Mouse (Mus musculus) erythroblast, embryonic 14.5 days (primary cell): Measurements from ENCODE around the gene Ruvbl2. TPM values are rescaled to one million over a fixed set of nuclear protein-coding genes. Genes with fewer than 3 reads are reported as not detected.
"Not testable (repeated sequence)": the region's sequence is repeated elsewhere in the genome, so short reads cannot be mapped to it uniquely, and the experiment has no call there.

Experiments
- H3K27me3 ChIP-seq: 2 replicates; pipeline ENCODE4 v1.6.1; 2012; ENCODE audit warnings: inconsistent platforms; ENCODE audit not compliant: control insufficient read depth
- H3K36me3 ChIP-seq: 2 replicates; pipeline ENCODE4 v1.6.1; 2012; ENCODE audit warnings: mild to moderate bottlenecking, inconsistent platforms; ENCODE audit not compliant: control insufficient read depth
- H3K4me1 ChIP-seq: 2 replicates; pipeline ENCODE4 v1.6.1; 2012; ENCODE audit warnings: inconsistent platforms; ENCODE audit not compliant: control insufficient read depth
- H3K4me3 ChIP-seq: replicated peaks from 2 replicates; pipeline ENCODE3; 2012; ENCODE audit warnings: moderate library complexity, mild to moderate bottlenecking, inconsistent platforms
- H3K9me3 ChIP-seq: 2 replicates; pipeline ENCODE4 v1.6.1; 2012; ENCODE audit warnings: low read length, inconsistent platforms, mixed read lengths; ENCODE audit not compliant: control insufficient read depth
- GATA1 ChIP-seq: IDR thresholded peaks from 2 replicates; pipeline ENCODE4 v1.6.1; 2012; ENCODE audit warnings: low read length, inconsistent platforms, mixed read lengths
- TAL1 ChIP-seq: IDR thresholded peaks from 3 replicates; pipeline ENCODE4 v1.6.1; 2012; ENCODE audit warnings: low read length, inconsistent platforms, mixed read lengths
- polyA plus RNA-seq: library from polyadenylated mRNA; stranded (reverse); fragments of >175 nt; gene quantifications from 2 replicates; pipeline ENCODE4 v1.2.3, GENCODE M21; 2012

Gene Ruvbl2
- polyA plus RNA-seq, 1 experiment = 15.2 TPM

DNA sequence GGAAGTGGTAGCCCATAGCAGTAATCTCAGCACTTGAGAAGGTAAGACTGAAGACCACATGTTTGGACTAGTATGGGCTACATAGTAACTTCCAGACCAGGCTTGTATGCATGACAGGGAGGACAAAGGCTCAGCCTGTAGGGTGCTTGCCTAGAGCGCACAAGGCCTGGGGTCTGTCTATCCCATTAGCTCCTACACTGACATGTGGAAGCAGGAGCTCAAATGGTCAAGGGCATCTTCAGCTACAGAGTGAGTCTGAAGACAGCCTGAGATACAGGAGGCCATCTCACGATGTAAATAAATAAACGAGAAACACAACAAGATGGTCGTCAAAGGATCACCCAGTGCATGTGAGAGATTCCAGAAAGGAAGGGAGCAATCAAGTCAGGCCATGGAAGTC is 24.4 kb upstream of the Ruvbl2 start:
- peaks cover 75% of the 10 kb centered on the region for H3K4me1 ChIP-seq
- H3K9me3 ChIP-seq = no peaks in the 10 kb centered on the region
- peaks cover 74% of the 10 kb centered on the region for H3K36me3 ChIP-seq
- no peak overlapping the region for H3K4me3 ChIP-seq
- no peak for TF ChIP-seq TAL1
- no peak for TF ChIP-seq GATA1
- H3K27me3 ChIP-seq = no peaks in the 10 kb centered on the region

DNA sequence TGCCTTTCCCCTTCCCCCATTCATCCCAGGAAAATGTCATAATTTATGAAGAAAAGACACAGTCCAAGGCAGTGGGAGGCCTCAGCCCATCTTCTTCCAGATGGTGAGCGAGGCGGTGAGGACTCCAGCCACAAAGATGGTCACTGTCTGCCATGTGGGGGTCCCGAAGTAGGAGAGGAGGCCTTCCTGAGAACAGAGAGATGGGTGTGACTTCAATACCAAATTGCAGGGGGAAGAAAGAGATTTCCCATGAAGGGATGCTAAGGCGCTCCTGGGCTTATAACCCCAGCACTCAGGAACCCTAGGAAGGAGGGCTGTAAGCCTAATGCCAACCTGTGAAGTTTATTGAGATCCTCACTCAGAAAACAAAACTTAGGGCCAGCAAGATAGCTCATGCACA is 23.9 kb upstream of the Ruvbl2 start:
- peaks cover 79% of the 10 kb centered on the region for H3K36me3 ChIP-seq
- TF ChIP-seq TAL1 (no peak), GATA1 (no peak)

DNA sequence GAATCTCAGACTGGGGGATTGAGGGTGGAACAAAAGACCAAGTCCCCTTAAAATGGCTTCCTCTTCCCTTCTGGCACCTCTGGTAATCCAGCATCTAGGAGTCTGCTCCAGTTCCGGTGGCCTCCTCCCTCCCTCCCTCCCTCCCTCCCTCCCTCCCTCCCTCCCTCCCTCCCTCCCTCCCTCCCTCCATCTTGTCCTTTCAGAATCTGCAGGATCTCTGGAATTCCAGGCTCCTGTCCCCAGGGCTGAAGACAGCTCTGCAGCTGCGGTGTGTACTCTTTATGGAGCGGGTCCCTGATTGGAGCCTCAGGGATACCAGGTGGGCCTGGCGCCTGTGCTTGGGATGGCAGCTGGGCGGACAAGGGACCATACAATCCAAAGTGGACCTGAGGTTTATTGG is 23.4 kb upstream of the Ruvbl2 start:
- H3K4me3 ChIP-seq = peak overlapping the region; percentile 65
- TF ChIP-seq GATA1 (no peak), TAL1 (no peak)
- no peaks in the 10 kb centered on the region for H3K27me3 ChIP-seq
- peaks cover 84% of the 10 kb centered on the region for H3K36me3 ChIP-seq
- peaks cover 76% of the 10 kb centered on the region for H3K4me1 ChIP-seq
- H3K9me3 ChIP-seq = no peaks in the 10 kb centered on the region

More for the DNA sequence above, 23.9 kb upstream of the Ruvbl2 start:
- peak overlapping the region; percentile 65 for H3K4me3 ChIP-seq
- H3K9me3 ChIP-seq = no peaks in the 10 kb centered on the region
- H3K27me3 ChIP-seq = no peaks in the 10 kb centered on the region
- peaks cover 75% of the 10 kb centered on the region for H3K4me1 ChIP-seq

DNA sequence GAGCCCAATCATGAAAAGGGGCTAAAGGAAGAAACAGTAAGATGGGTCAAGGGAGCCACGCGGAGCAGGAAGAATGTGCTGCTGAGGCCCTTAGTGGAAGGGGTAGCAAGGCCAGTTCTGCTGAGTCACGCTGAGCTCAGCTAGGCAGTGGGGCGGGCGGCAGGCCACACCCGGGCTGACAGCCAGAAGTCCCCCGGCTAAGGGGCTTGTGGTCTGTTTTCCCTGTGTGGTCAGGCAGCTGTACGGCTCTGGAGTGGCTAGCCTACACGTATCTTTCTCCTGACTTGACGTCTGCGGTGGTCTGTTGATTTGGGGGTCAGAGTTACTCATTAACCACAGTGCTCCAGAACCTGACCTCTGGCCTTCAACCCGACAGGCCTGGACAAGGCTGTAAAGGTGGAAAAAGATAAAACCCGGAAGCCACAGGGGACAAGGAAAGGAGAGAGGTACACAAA is 23.0 kb upstream of the Ruvbl2 start:
- H3K27me3 ChIP-seq = no peaks in the 10 kb centered on the region
- H3K9me3 ChIP-seq = no peaks in the 10 kb centered on the region
- TF ChIP-seq GATA1 = no peak
- no peak for TF ChIP-seq TAL1
- peak overlapping the region; percentile 65 for H3K4me3 ChIP-seq
- peaks cover 76% of the 10 kb centered on the region for H3K4me1 ChIP-seq
- peaks cover 88% of the 10 kb centered on the region for H3K36me3 ChIP-seq

DNA sequence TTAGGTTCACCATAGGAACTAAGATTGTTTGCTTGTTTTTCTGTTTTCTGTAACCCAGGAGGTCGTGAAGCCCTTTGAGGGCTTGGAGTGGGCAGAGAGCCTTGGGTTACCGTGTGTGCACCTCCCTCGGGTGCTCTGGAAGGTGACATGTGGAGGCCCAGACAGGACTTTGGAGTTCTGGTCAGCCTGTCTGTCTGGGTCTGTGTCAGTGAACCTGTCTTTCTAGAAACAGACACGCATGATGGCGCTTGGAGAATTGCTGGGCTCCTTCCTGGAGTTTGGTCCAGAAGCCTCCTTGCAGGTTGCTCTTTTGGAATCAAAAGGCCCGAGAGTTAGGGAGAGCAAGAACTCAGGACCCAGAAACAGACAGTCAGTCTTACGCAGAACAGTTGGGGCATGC is 22.5 kb upstream of the Ruvbl2 start:
- H3K9me3 ChIP-seq = no peaks in the 10 kb centered on the region
- H3K36me3 ChIP-seq = peaks cover 84% of the 10 kb centered on the region
- peak overlapping the region; percentile 65 for H3K4me3 ChIP-seq
- no peaks in the 10 kb centered on the region for H3K27me3 ChIP-seq
- TF ChIP-seq GATA1 = no peak
- H3K4me1 ChIP-seq = peaks cover 72% of the 10 kb centered on the region

DNA sequence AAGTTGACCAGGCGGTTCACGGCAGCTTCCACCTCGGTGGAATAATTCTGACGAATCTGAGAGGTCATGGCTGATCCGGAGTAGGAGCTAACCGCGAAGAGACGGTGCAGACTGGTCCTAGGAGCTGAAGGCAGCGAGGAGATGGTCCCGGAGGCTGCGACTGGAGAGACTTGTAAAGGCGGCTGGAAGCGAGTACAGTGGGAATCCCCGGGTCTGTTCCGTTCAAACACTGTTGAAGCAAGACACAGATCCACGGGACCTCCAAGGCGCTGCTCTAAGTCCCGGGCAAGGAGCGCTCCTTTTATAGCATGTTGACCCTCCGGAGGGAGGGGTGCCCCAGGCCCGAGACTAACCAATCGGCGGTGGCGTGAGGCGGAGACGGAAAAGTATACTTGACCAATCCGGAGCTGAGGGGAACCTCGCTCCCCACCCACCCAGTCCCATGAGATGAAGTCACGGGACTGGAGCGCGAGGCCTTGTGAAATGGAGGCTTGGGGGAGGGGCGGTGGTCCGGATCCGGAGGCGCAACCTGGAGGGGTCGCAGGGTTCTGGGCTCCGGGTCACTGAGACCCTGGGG is 21.8 kb upstream of the Ruvbl2 start, which contains the start of gene Ftl1:
Ftl1 (minus strand) TSS at position 321 of the 577 bp plus-strand sequence.
- peak within 1 kb of the TSS; percentile 78 for H3K4me3 ChIP-seq
- not testable (repeated sequence) for H3K27me3 ChIP-seq, H3K9me3 ChIP-seq
- peaks cover 83% of the 10 kb centered on the region for H3K36me3 ChIP-seq
- peaks cover 65% of the 10 kb centered on the region for H3K4me1 ChIP-seq

DNA sequence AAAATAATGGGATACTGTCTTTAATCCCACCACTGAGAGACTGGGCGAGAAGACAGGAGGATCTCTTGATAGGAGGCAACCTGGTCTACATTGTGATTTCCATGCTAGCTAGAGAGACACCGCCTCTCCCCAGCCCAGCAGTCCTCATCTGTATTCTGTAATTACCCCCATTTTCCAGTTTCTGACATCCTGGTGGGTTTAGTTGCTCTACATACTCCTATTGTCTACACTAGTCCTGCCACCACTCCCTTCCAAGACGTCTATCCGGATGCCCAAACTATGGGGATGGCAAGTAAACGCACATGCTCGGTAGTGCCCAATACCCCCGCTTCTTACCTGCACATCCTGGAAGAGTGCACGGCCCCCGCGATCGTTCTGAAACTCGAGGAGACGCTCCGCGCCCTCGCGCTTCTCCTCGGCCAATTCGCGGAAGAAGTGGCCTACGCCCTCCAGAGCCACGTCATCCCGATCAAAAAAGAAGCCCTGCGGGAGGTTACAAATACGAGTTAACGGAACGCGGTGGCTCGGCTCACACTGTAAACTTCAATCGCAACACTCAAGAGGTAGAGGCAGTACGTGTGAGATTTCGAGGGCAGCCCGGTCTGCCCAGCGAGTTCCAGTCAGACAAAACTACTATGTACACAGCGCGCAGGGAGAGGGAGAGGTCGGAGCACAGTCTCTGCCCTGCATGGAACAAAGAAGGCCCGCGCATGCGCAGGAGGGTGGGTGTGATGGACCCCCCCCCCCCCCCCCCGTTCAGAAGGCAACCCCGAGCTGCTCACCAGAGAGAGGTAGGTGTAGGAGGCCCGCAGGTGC is 21.1 kb upstream of the Ruvbl2 start:
- H3K9me3 ChIP-seq = no peaks in the 10 kb centered on the region
- TF ChIP-seq TAL1 (no peak), GATA1 (no peak)
- peaks cover 67% of the 10 kb centered on the region for H3K4me1 ChIP-seq
- peak overlapping the region; percentile 78 for H3K4me3 ChIP-seq
- peaks cover 80% of the 10 kb centered on the region for H3K36me3 ChIP-seq
- H3K27me3 ChIP-seq = no peaks in the 10 kb centered on the region

DNA sequence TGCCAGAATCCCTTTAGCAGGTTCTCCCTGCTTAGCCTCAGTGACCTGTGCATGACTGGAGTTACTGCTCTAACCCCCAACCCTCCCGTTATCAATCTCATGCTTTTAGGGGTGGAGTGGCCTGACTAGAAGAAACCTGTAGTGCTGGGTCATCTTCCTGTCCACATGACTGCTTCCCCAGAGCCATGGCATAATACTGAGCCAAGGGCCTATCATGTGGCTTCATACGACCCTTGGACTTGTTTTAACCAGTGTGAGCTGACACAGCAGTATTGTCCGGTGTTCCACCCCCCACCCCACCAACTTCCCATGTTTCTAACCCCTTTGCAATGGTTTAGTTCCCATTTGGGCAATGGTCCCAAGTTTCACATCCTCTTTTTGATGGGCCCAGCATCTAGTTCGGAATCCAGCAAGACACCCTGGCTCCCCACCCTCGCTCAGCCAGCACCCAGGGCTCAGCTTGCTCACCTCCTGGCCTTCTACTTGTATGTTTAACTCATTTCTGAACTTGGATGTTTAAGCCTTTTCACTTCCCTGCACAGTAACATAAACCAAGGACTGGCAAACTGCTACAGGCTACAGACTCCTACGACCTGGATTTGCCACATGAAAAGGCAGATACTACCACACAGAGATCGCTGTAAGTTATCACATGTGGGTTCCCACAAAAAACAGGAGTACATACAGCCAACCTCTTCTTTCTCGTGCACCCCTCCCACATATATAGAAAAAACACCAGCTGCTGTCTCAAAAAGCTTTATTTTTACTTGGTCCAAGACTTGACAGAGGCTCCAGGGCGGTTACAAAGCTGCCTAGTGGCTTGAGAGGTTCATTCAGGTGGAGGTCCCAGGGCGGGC is 19.5 kb upstream of the Ruvbl2 start:
- Histone ChIP-seq H3K9me3 (no peaks in the 10 kb centered on the region), H3K36me3 (peaks cover 65% of the 10 kb centered on the region), H3K4me1 (peaks cover 58% of the 10 kb centered on the region), H3K4me3 (peak overlapping the region; percentile 58), H3K27me3 (no peaks in the 10 kb centered on the region; the same call in 1 of the 2 replicates)
- TF ChIP-seq GATA1 (no peak), TAL1 (no peak)

DNA sequence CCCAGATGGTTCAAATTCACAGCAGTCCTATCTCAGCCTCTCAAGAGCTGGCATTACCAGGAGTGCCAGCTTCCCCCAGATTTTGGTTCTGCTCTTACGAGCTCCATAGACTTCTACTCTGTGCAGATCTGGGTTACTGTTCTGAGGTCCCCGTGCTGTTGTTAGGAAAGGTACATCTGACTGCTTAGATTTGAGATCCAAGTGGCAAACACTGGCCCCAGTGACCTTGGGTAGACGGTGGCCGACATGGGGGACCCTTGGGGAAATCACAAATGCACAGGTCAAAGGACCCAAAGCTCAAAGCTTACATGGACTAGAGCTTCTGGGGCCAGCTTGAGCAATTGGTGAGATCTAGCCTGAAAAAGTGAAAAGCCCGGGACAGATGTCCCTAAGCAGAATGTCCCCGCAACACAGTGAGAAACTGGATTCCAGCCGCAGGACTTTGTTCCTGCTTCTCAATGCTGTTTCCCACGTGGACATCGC is 18.9 kb upstream of the Ruvbl2 start:
- Histone ChIP-seq H3K9me3 (no peaks in the 10 kb centered on the region), H3K4me1 (peaks cover 56% of the 10 kb centered on the region), H3K4me3 (peak overlapping the region; percentile 58), H3K27me3 (no peaks in the 10 kb centered on the region; the same call in 1 of the 2 replicates), H3K36me3 (peaks cover 59% of the 10 kb centered on the region)
- no peak for TF ChIP-seq GATA1
- TF ChIP-seq TAL1 = no peak
